Mouse (Mus musculus): Measurements from ENCODE around the gene Stac2. TPM values are rescaled to one million over a fixed set of nuclear protein-coding genes. Genes with fewer than 3 reads are reported as not detected.

The Stac2 gene
- total and polyA plus RNA-seq, 3 experiments, result 0.07 TPM; not detected in 2

DNA sequence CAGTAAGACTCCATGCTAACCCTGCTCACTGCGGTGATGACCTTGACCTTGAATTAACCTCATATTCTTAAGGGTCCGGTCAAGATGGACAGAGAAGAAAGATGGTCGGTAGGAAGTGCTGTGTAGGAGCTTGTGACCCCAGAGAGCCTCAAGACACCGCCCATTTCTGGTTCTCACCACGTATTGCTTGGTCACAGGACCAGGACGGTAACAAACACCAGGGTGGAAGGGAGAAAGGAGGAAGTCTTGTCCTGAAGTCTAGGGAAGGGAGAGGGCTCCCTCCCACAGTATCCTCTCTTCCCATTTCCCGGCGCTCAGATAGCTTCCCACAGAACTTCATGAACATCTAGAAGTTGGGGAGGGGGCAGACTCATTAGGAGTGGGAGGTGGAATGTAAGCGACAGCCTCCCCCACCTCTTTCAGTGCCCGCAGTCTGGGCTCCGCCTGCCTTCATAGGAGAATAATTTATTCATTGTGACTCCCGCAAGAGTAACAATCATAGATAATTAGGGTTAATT lies 1.6 kb downstream of the Stac2 start (continued):
- TF ChIP-seq ZMIZ1 (IDR thresholded peaks at IDR 0.05; ENCODE audit: low read depth, low read length) (no peak), USF2 (conservative IDR thresholded peaks at IDR 0.05; ENCODE audit: low read depth, low read length) (no peak)

DNA sequence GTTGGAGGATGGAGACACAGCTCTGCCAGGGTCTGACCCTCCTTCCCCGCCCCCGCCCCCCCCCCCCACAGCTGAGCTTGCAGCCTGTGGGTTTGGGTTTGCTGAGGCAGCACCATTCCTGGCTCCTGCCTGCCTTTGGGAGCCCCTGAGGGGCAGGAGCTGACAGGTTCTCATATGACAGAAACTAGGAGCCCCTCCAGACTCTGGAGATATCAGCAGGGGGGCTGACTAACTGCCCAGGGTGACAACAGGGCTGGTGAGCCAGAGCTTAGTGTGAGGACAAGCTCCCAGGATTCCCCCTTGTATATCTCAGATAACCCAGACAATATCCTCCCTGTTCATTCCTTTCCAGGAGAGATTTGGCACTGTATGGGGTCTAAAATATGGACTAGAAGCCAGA lies 2.3 kb downstream of the Stac2 start:
- dilution Hi-C loops (cut with MboI; ENCODE audit: extremely low pct_ligation_motif_present, extremely low pct_unique_long_range_greater_than_20kb, low sequenced_read_pairs) (no loop called here), in situ Hi-C loops (cut with MboI; ENCODE audit: low pct_ligation_motif_present, low pct_unique_long_range_greater_than_20kb, low sequenced_read_pairs) (no loop called here)
- Histone ChIP-seq H3K4me3 (replicated peaks in 1 of 3; ENCODE audit: low read depth in 2 of 3, low read length in 2 of 3, poor library complexity in 1 of 3) (no peak overlapping the region), H3K79me2 (replicated peaks; ENCODE audit: control insufficient read depth, extremely low read depth, insufficient read depth, poor library complexity, severe bottlenecking) (no peaks in the 10 kb centered on the region), H3K4me1 (ENCODE audit: control insufficient read depth in 1 of 2, insufficient read depth in 2 of 2) (peaks cover 15 to 51% of the 10 kb centered on the region in 2 experiments), H3K9me3 (replicated peaks; ENCODE audit: low read length) (peaks cover 19% of the 10 kb centered on the region), H3K27me3 (replicated peaks) (no peaks in the 10 kb centered on the region), H3K4me2 (ENCODE audit: insufficient read depth, low read depth, poor library complexity, severe bottlenecking) (no peak overlapping the region), H3K36me3 (replicated peaks in 1 of 2; ENCODE audit: control insufficient read depth in 1 of 2, insufficient read depth in 1 of 2, low read length in 1 of 2) (no peaks in the 10 kb centered on the region), H3K27ac (ENCODE audit: insufficient read depth, low read depth) (no peak overlapping the region), H3K9ac (ENCODE audit: insufficient read depth, low read depth) (no peak overlapping the region)
- DNase-seq (ENCODE audit: extremely low read depth), result no peak
- TF ChIP-seq PAX5 (IDR thresholded peaks at IDR 0.05; ENCODE audit: low read length), result no peak
- TF ChIP-seq ZMIZ1 (IDR thresholded peaks at IDR 0.05; ENCODE audit: low read depth, low read length), result no peak
- TF ChIP-seq NELFE (IDR thresholded peaks at IDR 0.05; ENCODE audit: low read depth, low read length), result no peak
- TF ChIP-seq CHD1 (IDR thresholded peaks at IDR 0.05; ENCODE audit: low read depth, low read length), result no peak
- no peak for TF ChIP-seq EP300 (IDR thresholded peaks at IDR 0.05; ENCODE audit: low read length)
- TF ChIP-seq ZNF384 (IDR thresholded peaks at IDR 0.05; ENCODE audit: low read depth, low read length), result no peak
- TF ChIP-seq CTCF (conservative IDR thresholded peaks at IDR 0.05 in 1 of 2, IDR thresholded peaks at IDR 0.05 in 1 of 2; ENCODE audit: low read depth in 2 of 2, low read length in 2 of 2), result no peak
- no peak for TF ChIP-seq GABPA (IDR thresholded peaks at IDR 0.05; ENCODE audit: insufficient replicate concordance, low read depth, low read length)
- TF ChIP-seq ETS1 (conservative IDR thresholded peaks at IDR 0.05; ENCODE audit: low read depth, low read length), result no peak
- TF ChIP-seq KAT2A (IDR thresholded peaks at IDR 0.05; ENCODE audit: insufficient replicate concordance, low read length), result no peak
- TF ChIP-seq USF1 (IDR thresholded peaks at IDR 0.05; ENCODE audit: low read depth, low read length), result no peak
- TF ChIP-seq ELF1 (IDR thresholded peaks at IDR 0.05; ENCODE audit: low read depth, low read length), result no peak
- no peak for TF ChIP-seq NRF1 (IDR thresholded peaks at IDR 0.05; ENCODE audit: low read depth, low read length)
- TF ChIP-seq JUN (IDR thresholded peaks at IDR 0.05; ENCODE audit: insufficient read depth, low read depth, low read length), result no peak
- no peak for TF ChIP-seq E2F4 (IDR thresholded peaks at IDR 0.05; ENCODE audit: insufficient replicate concordance, low read depth, low read length)
- no peak for TF ChIP-seq RAD21 (IDR thresholded peaks at IDR 0.05; ENCODE audit: low read depth, low read length)
- no peak for TF ChIP-seq CHD2 (IDR thresholded peaks at IDR 0.05; ENCODE audit: low read length)
- TF ChIP-seq HCFC1 (IDR thresholded peaks at IDR 0.05; ENCODE audit: low read depth, low read length), result no peak
- no peak for TF ChIP-seq MAZ (IDR thresholded peaks at IDR 0.05; ENCODE audit: low read depth, low read length)
- TF ChIP-seq TBP (conservative IDR thresholded peaks at IDR 0.05; ENCODE audit: low read depth, low read length), result no peak
